Mouse (Mus musculus) G1E (cell line): ENCODE measurements around the gene Chchd1. TPM values are rescaled to one million over a fixed set of nuclear protein-coding genes. Genes with fewer than 3 reads are reported as not detected.

Experiments used
- ATAC-seq: 2 replicates; pipeline ENCODE4 v1.8.0; 2016; ENCODE audit warnings: mild to moderate bottlenecking; ENCODE audit not compliant: insufficient number of reproducible peaks, poor library complexity, low FRiP score, severe bottlenecking; ENCODE audit errors: extremely low read depth
- DNase-seq: peaks from one replicate; pipeline ENCODE4 v3.0.0; 2012; ENCODE audit warnings: low spot score
- H3K27me3 ChIP-seq: 2 replicates; pipeline ENCODE4 v1.6.1; 2012; ENCODE audit warnings: mild to moderate bottlenecking, low read length, inconsistent platforms; ENCODE audit not compliant: insufficient read depth
- H3K36me3 ChIP-seq: replicated peaks from 2 replicates; pipeline ENCODE3; 2012; ENCODE audit warnings: mild to moderate bottlenecking, inconsistent platforms
- H3K4me1 ChIP-seq: 2 replicates; pipeline ENCODE4 v1.6.1; 2012; ENCODE audit warnings: low read depth, low read length, inconsistent platforms, mixed read lengths; ENCODE audit not compliant: insufficient read depth
- H3K4me3 ChIP-seq: 2 replicates; pipeline ENCODE4 v1.5.1; 2012; ENCODE audit warnings: low read depth, mild to moderate bottlenecking, inconsistent platforms, low read length, moderate library complexity, mixed read lengths
- H3K9me3 ChIP-seq: replicated peaks from 2 replicates; pipeline ENCODE4 v1.6.1; 2012; ENCODE audit warnings: inconsistent platforms
- CTCF ChIP-seq: IDR thresholded peaks from 2 replicates; pipeline ENCODE4 v1.5.1; 2012; ENCODE audit warnings: low read depth, low read length, inconsistent platforms, mixed read lengths
- GATA1 ChIP-seq: IDR thresholded peaks from 2 replicates; pipeline ENCODE4 v1.6.1; 2012; ENCODE audit warnings: borderline replicate concordance, low read length, inconsistent platforms, mixed read lengths
- GATA2 ChIP-seq: IDR thresholded peaks from 2 replicates; pipeline ENCODE4 v1.6.1; 2012; ENCODE audit warnings: low read depth, low read length, inconsistent platforms, borderline replicate concordance
- POLR2AphosphoS5 ChIP-seq: IDR thresholded peaks from 2 replicates; pipeline ENCODE4 v1.6.1; 2012; ENCODE audit warnings: low read depth, low read length, inconsistent platforms; ENCODE audit not compliant: insufficient replicate concordance
- TAL1 ChIP-seq: conservative IDR thresholded peaks from 2 replicates; pipeline ENCODE4 v1.6.1; 2012; ENCODE audit warnings: low read depth, low read length, inconsistent platforms, mixed read lengths
- polyA plus RNA-seq: library from polyadenylated mRNA; stranded (reverse); fragments of >175 nt; gene quantifications from 2 replicates; pipeline ENCODE4 v1.2.3, GENCODE M21; 2012
- total RNA-seq, 2 experiments: library from RNA; stranded (forward) in 1 of 2; stranded (reverse) in 1 of 2; fragments of 200-1000 nt in 1 of 2; fragments of >200 nt in 1 of 2; fragmentation: Nextera tagmentation in 1 of 2; gene quantifications; 2 replicates each; pipeline ENCODE4 v1.2.3; 2014 to 2017

Chchd1 gene
- total and polyA plus RNA-seq, 3 experiments = 8.7 to 135 (median 53.6) TPM

GRCm38 (mm10) chr14:20730853-20731602, 28.2 kb downstream of the Chchd1 start:
- ATAC-seq (peak; percentile 64), DNase-seq (no peak)
- Histone ChIP-seq H3K9me3 (no peaks in the 10 kb centered on the region), H3K4me3 (peak overlapping the region; percentile 96), H3K4me1 (peaks cover 74% of the 10 kb centered on the region), H3K27me3 (no peaks in the 10 kb centered on the region), H3K36me3 (peaks cover 74% of the 10 kb centered on the region)
- TF ChIP-seq GATA2 (no peak), POLR2AphosphoS5 (no peak), CTCF (no peak), TAL1 (no peak), GATA1 (no peak)

GRCm38 (mm10) chr14:20733041-20733951, 30.5 kb downstream of the Chchd1 start:
- H3K36me3 ChIP-seq = peaks cover 76% of the 10 kb centered on the region
- no peaks in the 10 kb centered on the region for H3K9me3 ChIP-seq
- no peaks in the 10 kb centered on the region for H3K27me3 ChIP-seq
- DNase-seq (peak; percentile 60), ATAC-seq (peak; percentile 17)
- H3K4me3 ChIP-seq = peak overlapping the region; percentile 96
- TF ChIP-seq GATA2 = no peak
- TF ChIP-seq TAL1 = peak; percentile 98
- H3K4me1 ChIP-seq = peaks cover 71% of the 10 kb centered on the region

GRCm38 (mm10) chr14:20733952-20734774, 31.4 kb downstream of the Chchd1 start, which contains the start of gene Ndst2:
Ndst2 (minus strand) TSS chr14:20734562.
- no peaks in the 10 kb centered on the region for H3K27me3 ChIP-seq
- peaks cover 67% of the 10 kb centered on the region for H3K4me1 ChIP-seq
- ATAC-seq (peak; percentile 36), DNase-seq (peak; percentile 95)
- peak within 1 kb of the TSS; percentile 96 for H3K4me3 ChIP-seq
- H3K36me3 ChIP-seq = peaks cover 76% of the 10 kb centered on the region
- TF ChIP-seq POLR2AphosphoS5 (no peak), GATA1 (no peak), TAL1 (no peak), GATA2 (no peak), CTCF (no peak)
- H3K9me3 ChIP-seq = no peaks in the 10 kb centered on the region

DNA sequence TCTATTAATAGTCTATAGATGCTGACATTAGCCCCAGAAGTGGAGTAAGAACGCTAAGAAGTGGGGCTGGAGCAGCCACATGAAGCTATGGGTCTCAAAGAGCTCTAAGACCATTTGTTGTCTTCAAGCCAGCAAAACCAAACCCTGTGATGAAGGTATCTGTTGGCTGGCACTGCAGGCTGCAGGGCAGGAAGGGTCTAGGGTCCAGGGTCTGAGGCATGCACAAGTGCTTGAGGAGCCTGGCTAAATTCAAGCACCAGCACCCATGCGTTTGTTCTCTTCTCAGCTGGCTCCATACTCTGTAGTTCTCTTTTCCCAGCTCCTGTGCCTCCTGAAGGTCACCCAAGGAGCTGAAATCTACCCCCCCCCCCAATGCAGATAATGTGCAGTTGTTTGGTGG, 32.2 kb downstream of the Chchd1 start:
- Histone ChIP-seq H3K27me3 (no peaks in the 10 kb centered on the region), H3K9me3 (no peaks in the 10 kb centered on the region), H3K36me3 (peaks cover 76% of the 10 kb centered on the region), H3K4me3 (peak overlapping the region; percentile 14; the same call in 1 of the 2 replicates), H3K4me1 (peaks cover 58% of the 10 kb centered on the region)
- no peak for ATAC-seq
- no peak for DNase-seq
- TF ChIP-seq GATA1 = no peak
- no peak for TF ChIP-seq CTCF
- no peak for TF ChIP-seq GATA2
- no peak for TF ChIP-seq TAL1

DNA sequence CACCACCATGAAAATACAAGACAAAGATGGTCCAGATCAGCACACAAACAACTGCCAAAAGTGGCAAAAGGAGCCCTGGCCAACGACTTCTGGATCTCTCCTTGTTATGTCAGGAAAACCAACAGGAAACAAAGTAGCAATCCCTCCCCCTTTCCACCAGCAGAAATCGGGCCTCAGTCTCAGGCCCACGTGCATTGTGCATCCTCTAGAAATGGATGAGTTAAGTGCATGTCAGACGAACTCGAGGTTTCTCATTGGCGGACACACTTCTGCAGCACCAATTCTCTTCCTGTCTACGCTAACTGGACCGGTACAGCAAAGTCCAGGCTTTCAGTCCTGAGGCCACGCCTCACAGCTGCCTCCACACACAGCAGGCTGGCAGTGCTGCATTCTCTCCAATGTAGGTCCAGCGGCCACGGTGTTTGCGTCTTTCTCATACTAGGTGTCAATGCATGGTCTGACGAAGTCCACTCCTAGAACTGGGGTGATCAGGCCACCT, 33.1 kb downstream of the Chchd1 start:
- H3K9me3 ChIP-seq = no peaks in the 10 kb centered on the region
- H3K27me3 ChIP-seq = no peaks in the 10 kb centered on the region
- peaks cover 49% of the 10 kb centered on the region for H3K4me1 ChIP-seq
- no peak for DNase-seq
- peaks cover 76% of the 10 kb centered on the region for H3K36me3 ChIP-seq
- no peak for TF ChIP-seq CTCF
- no peak for TF ChIP-seq POLR2AphosphoS5
- TF ChIP-seq GATA1 = no peak
- no peak for TF ChIP-seq GATA2
- TF ChIP-seq TAL1 = no peak
- ATAC-seq = no peak
- no peak overlapping the region for H3K4me3 ChIP-seq

- no peaks in the 10 kb centered on the region for H3K27me3 ChIP-seq
- TF ChIP-seq CTCF = peak; percentile 66
- no peak for TF ChIP-seq GATA1
- H3K9me3 ChIP-seq = no peaks in the 10 kb centered on the region
- H3K4me1 ChIP-seq = peaks cover 44% of the 10 kb centered on the region
- peaks cover 76% of the 10 kb centered on the region for H3K36me3 ChIP-seq
- ATAC-seq = no peak
- no peak overlapping the region for H3K4me3 ChIP-seq
- no peak for DNase-seq
Observed at GRCm38 (mm10) chr14:20737306-20737705, 34.5 kb downstream of the Chchd1 start.
